Mouse (Mus musculus): Measurements from ENCODE around the gene Cdh3. TPM values are rescaled to one million over a fixed set of nuclear protein-coding genes. Genes with fewer than 3 reads are reported as not detected.

Cdh3 gene
- polyA plus RNA-seq, 1 experiment, result 0.02 TPM

DNA sequence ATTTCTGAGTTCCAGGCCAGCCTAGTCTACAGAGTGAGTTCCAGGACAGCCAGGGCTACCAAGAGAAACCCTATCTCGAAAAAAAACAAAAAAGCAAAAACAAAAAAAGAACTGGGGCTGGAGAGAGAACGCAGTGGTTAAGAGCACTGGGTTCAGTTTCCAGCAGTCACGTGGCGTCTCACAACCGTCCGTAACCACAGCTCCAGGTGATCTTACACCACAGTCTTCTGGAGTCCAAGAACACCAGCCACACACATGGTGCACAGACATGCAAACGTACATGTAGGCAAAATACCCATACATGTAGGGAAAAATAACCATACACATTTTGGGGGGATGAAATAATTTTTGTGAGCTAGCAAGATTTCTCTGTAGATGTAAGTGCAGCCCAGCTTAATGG lies 36.1 kb downstream of the Cdh3 start:
- H3K4me3 ChIP-seq (ENCODE audit: insufficient read depth, poor library complexity, severe bottlenecking), result no peak overlapping the region
- no peaks in the 10 kb centered on the region for H3K27me3 ChIP-seq (ENCODE audit: control insufficient read depth, insufficient read depth, insufficient read length)
- no peaks in the 10 kb centered on the region for H3K36me3 ChIP-seq (ENCODE audit: control insufficient read depth, insufficient read depth)
- H3K79me3 ChIP-seq (ENCODE audit: low read depth), result no peaks in the 10 kb centered on the region
- no peaks in the 10 kb centered on the region for H3K79me2 ChIP-seq (ENCODE audit: control insufficient read depth, insufficient read depth)
- no peak overlapping the region for H3ac ChIP-seq (ENCODE audit: control insufficient read depth, insufficient read length, low read depth)
- TF ChIP-seq CTCF (IDR thresholded peaks at IDR 0.05; ENCODE audit: control insufficient read depth, insufficient read depth, insufficient read length), result no peak
- no peak for TF ChIP-seq MAX (IDR thresholded peaks at IDR 0.05)
- no peak for TF ChIP-seq MYOG (IDR thresholded peaks at IDR 0.05; ENCODE audit: control insufficient read depth, extremely low read depth, insufficient read length)
- TF ChIP-seq MYOD1 (IDR thresholded peaks at IDR 0.05; ENCODE audit: control insufficient read depth, insufficient read length, low read depth), result no peak
- TF ChIP-seq CEBPB (IDR thresholded peaks at IDR 0.05; ENCODE audit: low read depth), result no peak
- TF ChIP-seq FOSL1 (IDR thresholded peaks at IDR 0.05; ENCODE audit: insufficient read depth, low read length, poor library complexity, severe bottlenecking), result no peak
- no peak for TF ChIP-seq USF1 (IDR thresholded peaks at IDR 0.05; ENCODE audit: low read depth)

DNA sequence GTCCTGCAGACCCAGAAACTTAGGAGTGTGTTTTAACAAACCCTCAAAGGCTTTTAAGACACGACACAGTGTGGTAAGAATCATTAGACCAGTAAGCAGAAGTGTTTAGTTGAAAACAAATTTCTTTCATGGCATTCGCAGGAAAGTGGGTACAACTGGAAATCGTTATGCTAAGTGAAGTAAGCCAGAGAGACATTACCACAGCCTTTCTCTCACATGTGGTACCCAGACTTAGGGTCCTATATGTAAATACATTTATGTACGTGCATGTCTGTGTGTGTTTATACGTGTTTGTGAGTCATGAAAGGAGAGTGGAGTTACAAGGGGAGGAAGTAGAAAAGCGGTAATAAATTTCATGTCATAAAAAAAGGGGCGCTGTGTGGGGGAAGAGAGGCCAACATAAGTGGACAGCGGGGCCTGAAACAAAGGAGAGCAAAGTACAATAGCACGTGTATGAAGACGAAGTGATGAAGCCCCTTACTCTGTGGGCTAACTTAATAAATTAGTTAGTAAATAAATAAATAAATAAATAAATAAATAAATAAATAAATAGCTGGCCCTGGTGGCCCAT lies 37.8 kb downstream of the Cdh3 start:
- Histone ChIP-seq H3K79me2 (ENCODE audit: control insufficient read depth, insufficient read depth) (no peaks in the 10 kb centered on the region), H3K4me3 (ENCODE audit: insufficient read depth, poor library complexity, severe bottlenecking) (no peak overlapping the region), H3K36me3 (ENCODE audit: control insufficient read depth, insufficient read depth) (no peaks in the 10 kb centered on the region), H3K79me3 (ENCODE audit: low read depth) (no peaks in the 10 kb centered on the region), H3K27me3 (ENCODE audit: control insufficient read depth, insufficient read depth, insufficient read length) (no peaks in the 10 kb centered on the region), H3ac (ENCODE audit: control insufficient read depth, insufficient read length, low read depth) (no peak overlapping the region)
- TF ChIP-seq MAX (IDR thresholded peaks at IDR 0.05), result no peak
- TF ChIP-seq FOSL1 (IDR thresholded peaks at IDR 0.05; ENCODE audit: insufficient read depth, low read length, poor library complexity, severe bottlenecking), result no peak
- TF ChIP-seq MYOG (IDR thresholded peaks at IDR 0.05; ENCODE audit: control insufficient read depth, extremely low read depth, insufficient read length), result no peak
- no peak for TF ChIP-seq CEBPB (IDR thresholded peaks at IDR 0.05; ENCODE audit: low read depth)
- TF ChIP-seq USF1 (IDR thresholded peaks at IDR 0.05; ENCODE audit: low read depth), result no peak
- no peak for TF ChIP-seq CTCF (IDR thresholded peaks at IDR 0.05; ENCODE audit: control insufficient read depth, insufficient read depth, insufficient read length)
- TF ChIP-seq MYOD1 (IDR thresholded peaks at IDR 0.05; ENCODE audit: control insufficient read depth, insufficient read length, low read depth), result no peak

DNA sequence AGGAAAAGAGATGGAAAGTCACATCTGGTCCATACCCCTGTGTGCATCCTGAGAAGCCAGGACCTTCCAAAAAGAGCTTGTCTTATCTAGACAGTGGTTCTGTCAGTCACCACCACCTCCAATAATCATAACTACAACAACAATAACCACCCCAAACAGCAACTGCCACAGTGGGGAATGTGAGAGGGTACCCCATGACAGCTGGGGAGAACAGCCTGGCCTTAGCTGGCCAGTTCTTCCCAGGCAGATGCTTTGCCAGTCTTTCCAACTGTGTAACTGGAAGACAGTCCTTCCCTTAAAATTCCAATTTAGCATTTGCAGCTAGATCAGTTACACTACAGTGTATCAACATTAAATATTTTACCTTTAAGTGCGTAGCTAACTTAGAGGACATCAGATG lies 40.2 kb downstream of the Cdh3 start:
- Histone ChIP-seq H3K36me3 (ENCODE audit: control insufficient read depth, insufficient read depth) (no peaks in the 10 kb centered on the region), H3K4me3 (ENCODE audit: insufficient read depth, poor library complexity, severe bottlenecking) (no peak overlapping the region), H3ac (ENCODE audit: control insufficient read depth, insufficient read length, low read depth) (no peak overlapping the region), H3K27me3 (ENCODE audit: control insufficient read depth, insufficient read depth, insufficient read length) (no peaks in the 10 kb centered on the region), H3K79me2 (ENCODE audit: control insufficient read depth, insufficient read depth) (no peaks in the 10 kb centered on the region), H3K79me3 (ENCODE audit: low read depth) (no peaks in the 10 kb centered on the region)
- TF ChIP-seq FOSL1 (IDR thresholded peaks at IDR 0.05; ENCODE audit: insufficient read depth, low read length, poor library complexity, severe bottlenecking), result no peak
- TF ChIP-seq USF1 (IDR thresholded peaks at IDR 0.05; ENCODE audit: low read depth), result no peak
- no peak for TF ChIP-seq MAX (IDR thresholded peaks at IDR 0.05)
- no peak for TF ChIP-seq CEBPB (IDR thresholded peaks at IDR 0.05; ENCODE audit: low read depth)
- TF ChIP-seq CTCF (IDR thresholded peaks at IDR 0.05; ENCODE audit: control insufficient read depth, insufficient read depth, insufficient read length), result no peak
- no peak for TF ChIP-seq MYOD1 (IDR thresholded peaks at IDR 0.05; ENCODE audit: control insufficient read depth, insufficient read length, low read depth)
- no peak for TF ChIP-seq MYOG (IDR thresholded peaks at IDR 0.05; ENCODE audit: control insufficient read depth, extremely low read depth, insufficient read length)

- Histone ChIP-seq H3K27me3 (ENCODE audit: control insufficient read depth, insufficient read depth, insufficient read length) (no peaks in the 10 kb centered on the region), H3K79me3 (ENCODE audit: low read depth) (no peaks in the 10 kb centered on the region), H3K4me3 (ENCODE audit: insufficient read depth, poor library complexity, severe bottlenecking) (no peak overlapping the region), H3ac (ENCODE audit: control insufficient read depth, insufficient read length, low read depth) (no peak overlapping the region), H3K79me2 (ENCODE audit: control insufficient read depth, insufficient read depth) (no peaks in the 10 kb centered on the region), H3K36me3 (ENCODE audit: control insufficient read depth, insufficient read depth) (no peaks in the 10 kb centered on the region)
- TF ChIP-seq MAX (IDR thresholded peaks at IDR 0.05), result no peak
- TF ChIP-seq USF1 (IDR thresholded peaks at IDR 0.05; ENCODE audit: low read depth), result no peak
- TF ChIP-seq MYOD1 (IDR thresholded peaks at IDR 0.05; ENCODE audit: control insufficient read depth, insufficient read length, low read depth), result no peak
- TF ChIP-seq CTCF (IDR thresholded peaks at IDR 0.05; ENCODE audit: control insufficient read depth, insufficient read depth, insufficient read length), result no peak
- no peak for TF ChIP-seq FOSL1 (IDR thresholded peaks at IDR 0.05; ENCODE audit: insufficient read depth, low read length, poor library complexity, severe bottlenecking)
These were observed 43.3 kb downstream of the Cdh3 start for GRCm38 (mm10) chr8:106554011-106554410.

GRCm38 (mm10) chr8:106556068-106556645 lies 45.5 kb downstream of the Cdh3 start:
- Histone ChIP-seq H3K4me3 (ENCODE audit: insufficient read depth, poor library complexity, severe bottlenecking) (no peak overlapping the region), H3K79me2 (ENCODE audit: control insufficient read depth, insufficient read depth) (no peaks in the 10 kb centered on the region), H3K79me3 (ENCODE audit: low read depth) (no peaks in the 10 kb centered on the region), H3ac (ENCODE audit: control insufficient read depth, insufficient read length, low read depth) (no peak overlapping the region), H3K36me3 (ENCODE audit: control insufficient read depth, insufficient read depth) (no peaks in the 10 kb centered on the region), H3K27me3 (ENCODE audit: control insufficient read depth, insufficient read depth, insufficient read length) (no peaks in the 10 kb centered on the region)
- TF ChIP-seq FOSL1 (IDR thresholded peaks at IDR 0.05; ENCODE audit: insufficient read depth, low read length, poor library complexity, severe bottlenecking), result no peak
- TF ChIP-seq CEBPB (IDR thresholded peaks at IDR 0.05; ENCODE audit: low read depth), result no peak
- no peak for TF ChIP-seq MYOD1 (IDR thresholded peaks at IDR 0.05; ENCODE audit: control insufficient read depth, insufficient read length, low read depth)
- no peak for TF ChIP-seq CTCF (IDR thresholded peaks at IDR 0.05; ENCODE audit: control insufficient read depth, insufficient read depth, insufficient read length)
- no peak for TF ChIP-seq MYOG (IDR thresholded peaks at IDR 0.05; ENCODE audit: control insufficient read depth, extremely low read depth, insufficient read length)
- no peak for TF ChIP-seq MAX (IDR thresholded peaks at IDR 0.05)
- no peak for TF ChIP-seq USF1 (IDR thresholded peaks at IDR 0.05; ENCODE audit: low read depth)

All from C2C12 (cell line).